Mouse (Mus musculus) CH12.LX (cell line): ENCODE results near the gene C130050O18Rik. TPM values are rescaled to one million over a fixed set of nuclear protein-coding genes. Genes with fewer than 3 reads are reported as not detected.

Source experiments
- DNase-seq: peaks from one replicate; pipeline ENCODE4 v3.0.0-alpha.2; 2013; ENCODE audit errors: extremely low read depth
- H3K27ac ChIP-seq: 2 replicates; pipeline ENCODE4 v1.5.1; 2012; ENCODE audit warnings: low read depth, mild to moderate bottlenecking, control low read depth, moderate library complexity; ENCODE audit not compliant: insufficient read depth
- H3K27me3 ChIP-seq: replicated peaks from 2 replicates; pipeline ENCODE3; 2012; ENCODE audit warnings: inconsistent platforms
- H3K36me3 ChIP-seq, 2 experiments: replicated peaks in 1 of 2; 2 replicates each; pipeline versions ENCODE3 to v1.6.1; 2012; ENCODE audit warnings: inconsistent platforms in 1 of 2, low read length in 1 of 2, mild to moderate bottlenecking in 1 of 2, mixed read lengths in 1 of 2, moderate library complexity in 1 of 2; ENCODE audit not compliant: control insufficient read depth in 1 of 2, insufficient read depth in 1 of 2
- H3K4me1 ChIP-seq, 2 experiments: 2 replicates each; pipeline ENCODE4 v1.6.1; 2012; ENCODE audit warnings: inconsistent platforms in 1 of 2, moderate library complexity in 1 of 2; ENCODE audit not compliant: insufficient read depth in 2 of 2, control insufficient read depth in 1 of 2
- H3K4me2 ChIP-seq: 2 replicates; pipeline ENCODE4 v1.6.1; 2012; ENCODE audit warnings: low read depth, mild to moderate bottlenecking, control low read depth; ENCODE audit not compliant: poor library complexity, insufficient read depth, severe bottlenecking
- H3K4me3 ChIP-seq, 3 experiments: fragments of 150-350 bp in 1 of 3; sonication (generic) in 1 of 3; replicated peaks in 1 of 3; 2 replicates each; pipeline versions ENCODE3 to v1.5.1; 2011 to 2012; ENCODE audit warnings: low read depth in 2 of 3, low read length in 2 of 3, mild to moderate bottlenecking in 2 of 3, moderate library complexity in 2 of 3, control low read depth in 1 of 3, improper control_type of control experiment in 1 of 3, inconsistent platforms in 1 of 3, mixed read lengths in 1 of 3; ENCODE audit not compliant: poor library complexity in 1 of 3
- H3K79me2 ChIP-seq: replicated peaks from 2 replicates; pipeline ENCODE4 v1.6.1; 2012; ENCODE audit warnings: mild to moderate bottlenecking, moderate library complexity; ENCODE audit not compliant: control insufficient read depth, poor library complexity, insufficient read depth, severe bottlenecking; ENCODE audit errors: extremely low read depth
- H3K9ac ChIP-seq: 2 replicates; pipeline ENCODE4 v1.6.1; 2012; ENCODE audit warnings: low read depth, mild to moderate bottlenecking, control low read depth, moderate library complexity; ENCODE audit not compliant: insufficient read depth
- H3K9me3 ChIP-seq: replicated peaks from 2 replicates; pipeline ENCODE3; 2012; ENCODE audit warnings: low read length, inconsistent platforms, mixed read lengths
- BHLHE40 ChIP-seq: IDR thresholded peaks from 2 replicates; pipeline ENCODE4 v1.6.1; 2011; ENCODE audit warnings: mild to moderate bottlenecking, low read depth, low read length, improper control_type of control experiment
- EP300 ChIP-seq: IDR thresholded peaks from 2 replicates; pipeline ENCODE4 v1.6.1; 2011; ENCODE audit warnings: low read length, improper control_type of control experiment
- ETS1 ChIP-seq: conservative IDR thresholded peaks from 2 replicates; pipeline ENCODE4 v1.6.1; 2012; ENCODE audit warnings: low read depth, mild to moderate bottlenecking, inconsistent platforms, low read length, improper control_type of control experiment, moderate library complexity
- HCFC1 ChIP-seq: IDR thresholded peaks from 2 replicates; pipeline ENCODE4 v1.6.1; 2012; ENCODE audit warnings: low read depth, mild to moderate bottlenecking, inconsistent platforms, low read length, improper control_type of control experiment
- IRF4 ChIP-seq: IDR thresholded peaks from 2 replicates; pipeline ENCODE4 v1.6.1; 2014; ENCODE audit warnings: low read depth, mild to moderate bottlenecking, inconsistent platforms, low read length, improper control_type of control experiment
- MEF2A ChIP-seq: IDR thresholded peaks from 2 replicates; pipeline ENCODE4 v1.6.1; 2014; ENCODE audit warnings: low read depth, mild to moderate bottlenecking, inconsistent platforms, low read length, improper control_type of control experiment, borderline replicate concordance
- MYC ChIP-seq: IDR thresholded peaks from 2 replicates; pipeline ENCODE4 v1.6.1; 2011; ENCODE audit warnings: low read depth, mild to moderate bottlenecking, improper control_type of control experiment, low read length
- NELFE ChIP-seq: IDR thresholded peaks from 2 replicates; pipeline ENCODE4 v1.6.1; 2011; ENCODE audit warnings: low read depth, low read length, improper control_type of control experiment
- NRF1 ChIP-seq: IDR thresholded peaks from 2 replicates; pipeline ENCODE4 v1.6.1; 2014; ENCODE audit warnings: low read depth, mild to moderate bottlenecking, inconsistent platforms, low read length, improper control_type of control experiment, moderate library complexity
- POLR2A ChIP-seq: IDR thresholded peaks from 2 replicates; pipeline ENCODE4 v1.6.1; 2011; ENCODE audit warnings: low read depth, mild to moderate bottlenecking, improper control_type of control experiment, low read length
- TCF12 ChIP-seq: IDR thresholded peaks from 2 replicates; pipeline ENCODE4 v1.6.1; 2014; ENCODE audit warnings: low read depth, mild to moderate bottlenecking, inconsistent platforms, low read length, improper control_type of control experiment
- USF1 ChIP-seq: IDR thresholded peaks from 2 replicates; pipeline ENCODE4 v1.6.1; 2014; ENCODE audit warnings: low read depth, mild to moderate bottlenecking, inconsistent platforms, low read length, improper control_type of control experiment
- ZC3H11A ChIP-seq: IDR thresholded peaks from 2 replicates; pipeline ENCODE4 v1.6.1; 2012; ENCODE audit warnings: low read depth, mild to moderate bottlenecking, inconsistent platforms, low read length, improper control_type of control experiment
- ZNF384 ChIP-seq: IDR thresholded peaks from 2 replicates; pipeline ENCODE4 v1.6.1; 2012; ENCODE audit warnings: low read depth, low read length, improper control_type of control experiment, inconsistent platforms
- dilution Hi-C: fragments of 300-500 bp; cut with MboI; formaldehyde crosslinking; loops from 2 replicates; pipeline ENCODE4 v1.14.3; 2020; ENCODE audit warnings: low sequenced_read_pairs; ENCODE audit not compliant: extremely low pct_unique_long_range_greater_than_20kb, extremely low pct_ligation_motif_present
- in situ Hi-C: fragments of 300-500 bp; cut with MboI; formaldehyde crosslinking; loops from 3 replicates; pipeline ENCODE4 v1.14.3; 2019; ENCODE audit warnings: low sequenced_read_pairs, low pct_ligation_motif_present, low pct_unique_long_range_greater_than_20kb, mixed read lengths
- polyA plus RNA-seq: library from polyadenylated mRNA; unstranded; fragments of >175 nt; gene quantifications from 2 replicates; pipeline ENCODE4 v1.2.1, GENCODE M21; 2012; ENCODE audit warnings: low read depth; ENCODE audit not compliant: insufficient read length
- total RNA-seq, 2 experiments: library from RNA; depleted of rRNA; stranded (reverse); fragments of 300-350 nt in 1 of 2; fragments of >200 nt in 1 of 2; gene quantifications; 2 replicates each; pipeline ENCODE4 v1.2.3; 2012 to 2014

The C130050O18Rik gene
- total and polyA plus RNA-seq, 3 experiments = 0.54 TPM; not detected in 2

- dilution Hi-C loops (no loop called here), in situ Hi-C loops (no loop called here)
- TF ChIP-seq USF1 (peak; percentile 62), BHLHE40 (peak; percentile 71), NRF1 (no peak), EP300 (no peak), TCF12 (0 out of 2 replicates have a peak, but pooled peaks have one; percentile 23), MYC (no peak), NELFE (no peak)
- Histone ChIP-seq H3K36me3 (peaks cover 0 to 41% of the 10 kb centered on the region in 2 experiments), H3K9ac (peak overlapping the region; percentile 14; the same call in 1 of the 2 replicates), H3K79me2 (no peaks in the 10 kb centered on the region), H3K4me3 (peak overlapping the region in 2 of 3 experiments; percentile 13 to 68), H3K4me1 (peaks cover 0 to 20% of the 10 kb centered on the region in 2 experiments; a peak in 2 of 4 replicates), H3K4me2 (peak overlapping the region; percentile 57), H3K27ac (no peak overlapping the region), H3K9me3 (no peaks in the 10 kb centered on the region), H3K27me3 (no peaks in the 10 kb centered on the region)
- DNase-seq = no peak
Observed at GRCm38 (mm10) chr5:139380385-139381248, 24.5 kb upstream of the C130050O18Rik start.

- in situ Hi-C loops (no loop called here), dilution Hi-C loops (no loop called here)
- DNase-seq = peak; percentile 68
- Histone ChIP-seq H3K4me3 (no peak overlapping the region), H3K27me3 (no peaks in the 10 kb centered on the region), H3K27ac (no peak overlapping the region), H3K4me1 (peaks cover 0 to 20% of the 10 kb centered on the region in 2 experiments; a peak in 2 of 4 replicates), H3K9ac (no peak overlapping the region), H3K4me2 (no peak overlapping the region), H3K9me3 (no peaks in the 10 kb centered on the region), H3K79me2 (no peaks in the 10 kb centered on the region), H3K36me3 (peaks cover 0 to 42% of the 10 kb centered on the region in 2 experiments)
- TF ChIP-seq ZC3H11A (no peak), BHLHE40 (peak; percentile 34; the same call in 1 of the 2 replicates), ZNF384 (peak; percentile 82), IRF4 (peak; percentile 19; the same call in 1 of the 2 replicates), MEF2A (peak; percentile 52; the same call in 1 of the 2 replicates), EP300 (peak; percentile 24; the same call in 1 of the 2 replicates), ETS1 (no peak), POLR2A (no peak), HCFC1 (no peak)
Observed at GRCm38 (mm10) chr5:139381586-139382513, 23.2 kb upstream of the C130050O18Rik start.
